Mouse (Mus musculus) gastrocnemius, postnatal 25 days (tissue): ENCODE measurements around the gene Nprl3. TPM values are rescaled to one million over a fixed set of nuclear protein-coding genes. Genes with fewer than 3 reads are reported as not detected.

Experiments used
- DNase-seq: peaks from one replicate; pipeline ENCODE4 v3.0.0; 2022
- total RNA-seq, 2 experiments: library from RNA; stranded (reverse); gene quantifications; 1 replicate in 1 of 2; 2 replicates in 1 of 2; pipeline ENCODE4 v1.2.3; 2021

Nprl3 gene
- total RNA-seq, 2 experiments from 2014 or later, result 21.7 to 23.3 TPM

DNA sequence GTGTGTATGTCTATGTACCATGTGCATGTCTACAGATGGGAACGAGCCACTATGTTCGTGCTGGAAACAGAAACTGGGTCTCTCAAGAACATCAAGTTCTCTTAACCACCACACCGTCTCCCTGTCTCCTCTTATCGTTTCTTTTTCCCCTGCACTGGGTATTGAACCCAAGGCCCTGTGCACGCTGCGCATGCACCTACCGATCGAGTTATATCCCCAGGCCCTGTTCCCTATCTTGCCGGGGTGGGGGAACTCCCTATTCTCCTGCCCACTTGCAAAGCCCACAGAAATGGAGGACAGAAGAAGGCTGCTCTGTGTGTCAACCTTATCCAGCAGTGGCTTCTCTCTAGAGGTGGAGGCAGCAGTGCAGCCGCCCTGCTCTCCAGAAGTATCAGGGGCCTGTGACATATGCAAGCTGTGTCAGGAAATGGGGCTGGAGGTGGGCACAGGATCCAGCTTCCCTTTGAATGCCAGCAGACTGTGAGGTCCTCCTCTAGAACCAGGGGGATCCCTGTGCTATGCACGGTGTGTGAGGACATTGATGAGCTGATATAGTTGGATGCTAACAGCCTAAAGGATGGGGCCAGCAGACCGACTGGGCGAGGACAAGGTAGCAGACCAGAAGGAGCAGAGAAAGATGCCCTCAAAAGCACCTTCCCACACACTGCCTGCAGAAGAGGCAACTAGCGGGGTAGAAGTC is 69.1 kb downstream of the Nprl3 start:
- DNase-seq, result no peak

DNA sequence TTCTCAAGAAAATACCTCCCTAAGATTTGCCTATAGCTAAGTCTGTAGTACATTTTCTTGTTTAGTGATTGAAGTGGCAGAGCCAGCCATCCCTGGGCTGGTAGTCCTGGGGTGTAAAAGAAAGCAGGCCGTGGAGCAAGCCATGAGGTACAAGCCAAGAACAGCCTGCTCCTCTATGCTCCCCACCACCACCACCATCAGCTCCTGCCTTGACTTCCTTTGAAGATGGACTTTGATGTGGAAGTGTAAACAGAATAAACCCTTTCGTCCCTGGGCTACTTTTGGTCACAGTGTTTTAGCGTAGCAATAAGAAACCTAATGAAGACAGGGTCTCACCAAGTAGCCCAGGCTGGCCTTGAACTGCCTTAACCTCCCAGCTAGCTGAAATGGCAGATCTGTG is 69.7 kb downstream of the Nprl3 start:
- DNase-seq, result no peak

DNA sequence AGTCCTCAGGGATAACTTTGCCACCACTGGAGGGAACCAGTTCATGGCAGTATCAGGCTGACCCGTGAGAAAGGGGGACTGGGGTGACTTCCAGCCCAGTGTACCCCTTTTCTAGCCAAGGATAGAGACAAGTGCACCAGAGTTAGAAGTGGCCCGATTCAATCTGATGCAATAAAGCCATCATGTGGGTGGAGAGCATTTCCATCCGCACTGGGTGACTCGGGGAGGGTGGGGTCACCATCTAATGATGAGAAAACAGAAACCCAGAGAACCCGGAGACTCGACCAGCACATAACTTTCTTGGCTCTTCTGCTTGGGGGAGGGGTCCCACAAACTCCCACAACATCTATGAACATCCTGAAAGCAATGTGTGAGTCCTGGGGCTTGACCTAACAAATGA is 70.8 kb downstream of the Nprl3 start:
- no peak for DNase-seq

DNA sequence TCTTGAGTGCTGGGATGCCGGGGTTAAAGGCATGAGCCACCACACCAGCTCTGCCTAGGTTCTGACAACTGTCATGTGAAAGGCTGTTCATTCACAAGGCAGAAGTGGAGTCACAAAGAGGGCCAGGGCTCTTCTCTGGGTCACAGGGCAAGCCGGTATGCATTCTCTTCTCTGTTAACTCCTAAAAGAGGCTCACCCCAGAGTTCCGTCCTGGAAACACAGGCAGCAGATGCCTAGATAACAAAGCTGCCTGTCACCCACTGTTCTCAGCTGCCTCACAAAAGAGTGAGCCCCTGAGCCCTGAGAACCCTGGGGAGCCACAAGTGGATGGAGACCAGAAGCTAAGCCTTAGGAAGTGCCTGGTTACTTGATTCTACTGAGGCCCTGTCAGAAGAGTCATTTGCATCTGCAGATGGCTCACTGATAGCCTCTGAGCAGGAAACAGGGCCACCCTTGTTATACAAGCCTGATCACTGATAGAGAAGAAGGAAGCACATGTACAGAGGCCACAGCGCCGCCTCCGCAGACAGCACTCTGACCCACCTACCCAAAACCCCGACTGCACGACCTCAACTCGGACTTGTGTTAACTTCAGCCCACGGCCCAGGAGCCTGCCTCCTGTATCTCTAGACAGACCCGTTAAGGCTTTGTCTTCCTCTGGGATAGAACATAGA is 71.5 kb downstream of the Nprl3 start:
- DNase-seq, result no peak

DNA sequence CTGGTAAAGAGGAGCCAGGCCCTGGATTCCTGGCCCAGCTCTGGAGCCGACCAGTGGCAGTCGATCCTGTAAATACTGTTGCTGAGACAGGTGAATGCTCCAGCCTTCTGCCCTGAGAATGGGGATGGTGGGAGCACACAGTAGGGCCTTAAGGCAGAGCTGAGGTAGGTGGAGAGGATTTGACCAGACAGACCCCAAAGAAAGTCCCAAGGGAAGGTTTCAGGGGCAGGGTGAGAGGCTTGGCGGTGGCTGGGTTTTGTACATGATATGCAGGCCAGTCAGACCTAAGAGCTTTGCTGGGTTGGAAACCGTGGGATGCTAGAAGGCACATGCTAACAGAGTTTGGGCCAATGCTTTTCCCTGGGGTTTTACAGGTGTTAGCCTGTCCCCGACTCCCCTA is 72.9 kb downstream of the Nprl3 start:
- DNase-seq, result no peak

DNA sequence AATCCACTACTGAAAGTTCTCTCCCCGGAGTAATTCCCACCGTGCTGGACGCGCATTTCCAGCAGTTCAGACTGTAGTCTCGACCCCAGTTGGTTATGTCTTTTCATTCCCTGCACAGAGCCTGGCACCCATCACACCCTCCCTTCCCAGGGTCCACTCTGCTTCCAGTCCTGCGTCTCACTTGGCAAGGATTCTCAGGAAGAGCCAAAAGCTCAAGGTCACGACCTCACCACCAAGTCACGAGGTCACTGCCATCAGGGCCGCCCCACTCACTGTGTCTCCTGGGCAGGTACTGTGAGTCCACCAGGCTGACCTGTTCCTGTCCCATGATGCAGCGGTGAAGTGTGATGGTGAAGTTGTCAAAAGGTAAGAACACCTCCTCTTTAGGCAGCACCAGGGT is 73.4 kb downstream of the Nprl3 start:
- no peak for DNase-seq

DNA sequence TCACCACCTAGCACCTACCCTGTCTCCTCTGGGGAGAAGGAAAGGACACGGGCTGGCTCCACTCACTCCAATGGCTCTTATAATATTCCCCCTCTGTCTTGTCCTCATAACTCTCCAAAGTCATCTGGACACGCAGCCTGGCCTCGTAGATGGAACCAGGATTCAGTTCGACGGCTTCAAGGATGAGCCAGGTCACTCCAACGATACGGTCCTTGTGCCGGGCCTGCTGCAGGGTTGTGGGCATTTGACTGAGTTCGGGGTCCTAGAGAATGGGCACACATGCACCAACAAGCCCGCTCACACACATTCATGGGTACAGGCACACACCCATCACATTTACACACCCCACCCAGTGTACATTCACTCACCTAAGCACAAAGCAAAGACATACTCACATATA is 74.4 kb downstream of the Nprl3 start:
- DNase-seq, result no peak

DNA sequence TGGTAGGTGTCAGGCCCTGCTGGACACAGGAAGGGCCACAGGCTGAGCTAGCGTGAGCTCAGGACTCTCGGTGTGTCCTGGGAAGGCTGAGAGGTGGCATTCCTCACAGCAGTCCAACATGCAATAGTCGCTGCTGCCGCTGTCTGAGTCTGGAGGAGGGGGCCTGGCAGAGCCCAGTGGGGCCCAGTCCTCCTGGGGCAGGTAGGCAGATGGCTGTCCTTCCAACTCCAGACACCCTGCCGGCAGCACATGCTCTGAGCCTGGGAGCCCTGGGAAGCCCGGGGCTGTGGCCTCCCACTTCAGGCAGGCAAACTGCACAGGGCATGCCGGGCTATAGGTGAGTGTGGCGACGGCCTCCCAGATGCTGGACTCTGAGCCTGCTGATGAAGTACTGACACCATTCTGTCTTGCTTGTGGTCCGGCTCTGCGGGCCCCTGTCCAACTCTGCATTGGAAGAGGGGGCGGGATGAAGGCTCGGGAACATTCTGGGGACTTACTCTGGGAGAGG is 76.8 kb downstream of the Nprl3 start:
- DNase-seq, result no peak

DNA sequence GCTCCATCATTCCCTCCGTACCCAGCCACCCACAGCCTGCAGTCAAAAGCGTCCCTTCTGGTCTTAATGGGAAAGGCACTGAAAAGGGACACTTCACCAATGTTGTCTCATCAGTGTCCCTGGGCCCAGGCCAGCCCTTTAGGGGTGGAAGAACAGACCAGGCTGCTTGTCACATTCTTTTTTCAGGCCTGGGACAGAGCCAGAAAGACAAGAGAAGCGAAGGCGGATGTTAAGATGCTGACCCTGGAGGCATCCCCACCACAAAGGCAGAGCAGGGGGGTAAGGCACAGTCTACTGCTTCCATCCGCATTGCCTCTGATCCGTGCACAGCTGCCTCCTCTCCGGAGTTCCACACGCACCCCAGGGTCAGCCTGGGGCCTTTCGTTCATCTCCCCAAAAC is 77.4 kb downstream of the Nprl3 start:
- DNase-seq, result no peak

DNA sequence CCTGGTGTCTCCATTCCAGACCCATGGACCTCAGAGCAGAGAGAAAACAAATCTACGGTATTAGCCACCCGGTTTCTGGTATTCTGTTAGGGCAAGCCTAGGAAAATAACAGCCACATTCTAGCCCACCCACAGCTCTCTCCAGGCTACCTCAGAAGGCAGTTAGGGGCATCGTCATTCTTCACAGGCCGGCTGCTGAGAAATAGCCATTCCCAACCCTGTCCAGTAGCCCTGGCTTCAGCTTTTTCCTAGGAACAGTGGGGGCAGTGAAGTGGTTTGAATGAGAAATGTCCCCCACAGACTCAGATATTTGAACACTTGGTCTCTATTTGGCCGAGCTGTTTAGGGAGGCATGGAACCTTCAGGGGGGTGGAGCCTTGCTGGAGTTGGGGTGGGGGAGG is 78.1 kb downstream of the Nprl3 start:
- no peak for DNase-seq

DNA sequence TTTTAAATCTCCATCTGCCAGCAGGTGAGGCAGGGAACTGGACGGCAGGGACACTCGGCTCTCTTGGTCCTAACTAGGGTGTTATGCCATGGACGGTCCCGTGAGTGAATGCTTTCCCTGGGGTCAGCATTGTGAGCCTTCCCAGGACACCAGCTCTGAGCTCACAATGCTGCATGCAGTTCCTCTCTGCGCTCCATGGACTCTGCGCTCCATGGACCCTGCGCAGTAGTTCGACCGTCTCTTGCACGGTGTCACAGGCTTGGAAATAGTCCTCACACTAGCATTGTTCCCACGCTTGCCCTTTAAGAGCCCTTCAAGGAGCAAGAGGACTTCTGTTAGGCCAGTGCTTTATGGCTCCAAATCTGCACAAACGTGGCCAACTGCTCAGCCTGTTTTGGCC is 78.6 kb downstream of the Nprl3 start:
- DNase-seq, result no peak

DNA sequence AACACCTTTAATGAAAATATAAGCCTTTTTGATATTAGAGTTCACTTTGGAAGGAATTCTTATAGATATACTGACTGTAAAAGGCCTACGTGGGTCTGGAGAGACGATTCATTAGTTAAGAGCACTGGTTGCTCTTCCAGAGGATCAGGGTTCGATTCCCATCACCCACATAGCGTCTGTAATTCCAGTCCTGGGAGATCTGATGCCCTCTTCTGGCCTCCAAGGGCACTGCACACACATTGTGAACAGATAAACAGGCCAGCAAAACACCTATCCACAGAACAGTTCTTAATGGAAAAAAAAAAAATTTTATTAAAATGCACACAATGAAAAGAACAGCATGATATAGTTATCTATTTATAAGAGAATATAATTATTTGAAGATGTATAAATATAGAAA is 80.3 kb downstream of the Nprl3 start:
- DNase-seq, result no peak

DNA sequence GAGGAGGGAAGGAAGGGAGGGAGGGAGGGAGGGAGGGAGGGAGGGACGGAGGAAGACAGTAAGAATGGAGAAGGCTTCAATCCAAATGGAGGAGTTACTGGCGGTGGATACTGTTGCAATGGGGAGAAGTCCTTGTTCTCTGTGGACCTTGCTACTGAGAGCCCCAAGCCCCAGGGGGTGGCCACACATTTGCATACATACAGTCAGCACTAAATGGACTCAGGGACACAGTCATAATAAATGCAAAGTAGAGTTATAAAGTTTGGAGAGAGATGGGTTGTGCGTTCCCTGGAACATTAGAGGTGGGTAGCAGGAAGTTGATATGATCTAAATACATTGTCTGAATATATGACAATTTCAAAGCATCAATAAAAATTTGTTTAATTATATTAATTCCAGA is 81.5 kb downstream of the Nprl3 start:
- no peak for DNase-seq

DNA sequence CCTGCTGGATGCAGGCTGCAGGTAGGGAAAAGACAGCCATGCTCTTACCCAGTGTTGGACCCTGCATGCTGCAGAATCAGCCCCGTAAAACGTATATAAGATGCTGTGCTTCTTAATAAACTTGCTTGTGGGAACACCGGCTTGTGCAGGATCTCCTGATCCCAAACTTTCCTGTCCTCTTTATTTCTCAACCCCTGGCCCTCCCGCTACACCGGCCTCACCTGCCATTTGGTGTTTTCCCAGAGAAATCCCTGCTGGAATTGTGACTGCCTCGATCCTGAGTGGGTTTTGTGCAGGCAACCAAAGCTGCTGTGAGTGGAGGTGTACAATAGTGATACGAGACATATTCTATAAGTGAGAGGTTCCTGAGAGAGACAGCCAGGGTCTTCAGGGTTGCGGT is 83.0 kb downstream of the Nprl3 start:
- DNase-seq, result no peak

DNA sequence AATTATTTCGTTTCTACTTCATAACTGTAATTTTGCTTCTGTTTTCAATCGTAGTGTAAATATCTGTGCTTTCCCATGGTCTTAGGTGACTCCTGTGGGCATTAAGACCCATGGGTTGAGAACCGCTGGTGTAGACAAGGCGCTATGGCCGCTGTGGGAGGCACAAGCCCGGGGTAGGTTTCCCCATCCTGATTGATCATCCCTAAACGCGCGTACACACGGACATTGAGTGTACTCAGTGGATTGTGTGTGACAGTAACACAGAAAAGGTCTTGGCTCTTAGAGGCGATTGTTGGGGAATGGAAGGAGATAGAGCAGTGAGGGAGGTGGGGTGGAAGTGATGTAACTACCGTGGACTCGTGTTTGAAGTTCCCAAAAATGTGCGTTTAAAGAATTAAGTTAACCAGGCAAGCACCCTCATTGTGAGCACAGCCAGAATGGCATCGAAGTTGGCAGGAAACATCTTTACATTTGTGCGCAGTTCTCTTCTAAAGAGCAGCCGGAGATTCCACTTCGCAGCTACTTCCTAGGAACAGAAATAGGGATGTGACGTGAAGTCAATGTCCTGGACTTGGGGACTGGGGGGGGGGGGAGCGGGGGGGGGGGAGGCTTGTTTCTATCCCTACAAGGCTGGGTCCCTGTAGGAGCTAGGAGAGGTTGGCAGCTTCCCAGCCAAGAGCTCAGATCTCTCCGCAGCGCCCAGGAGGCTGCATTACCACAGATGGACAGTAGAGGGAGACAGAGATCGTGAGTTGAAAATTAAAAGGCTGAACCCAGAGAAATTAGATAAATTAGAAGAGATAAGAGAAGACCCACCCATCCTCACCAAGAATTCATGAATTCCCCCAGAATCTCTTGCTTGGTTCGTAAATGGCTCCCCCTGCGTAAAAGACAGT is 85.3 kb downstream of the Nprl3 start:
- DNase-seq, result peak; percentile 59

DNA sequence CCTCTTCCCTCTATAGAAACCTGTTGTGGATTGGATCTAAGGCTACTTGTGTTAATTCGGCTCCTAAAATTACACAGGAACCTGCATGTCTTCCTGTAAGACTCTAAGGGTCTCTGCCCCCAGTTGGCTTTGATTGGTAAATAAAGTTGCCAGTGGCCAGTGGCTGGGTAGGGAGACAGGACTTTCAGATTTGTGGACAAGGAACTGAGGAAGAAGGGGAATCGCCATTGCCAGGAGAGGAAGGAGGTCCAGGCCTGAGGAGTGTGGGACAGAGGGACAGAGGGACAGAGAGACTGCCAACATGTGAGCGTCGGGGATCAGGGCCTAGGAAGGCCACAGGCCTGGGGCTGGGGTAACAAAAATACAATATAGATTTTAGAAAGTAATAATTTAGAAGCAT is 86.3 kb downstream of the Nprl3 start:
- DNase-seq, result no peak

DNA sequence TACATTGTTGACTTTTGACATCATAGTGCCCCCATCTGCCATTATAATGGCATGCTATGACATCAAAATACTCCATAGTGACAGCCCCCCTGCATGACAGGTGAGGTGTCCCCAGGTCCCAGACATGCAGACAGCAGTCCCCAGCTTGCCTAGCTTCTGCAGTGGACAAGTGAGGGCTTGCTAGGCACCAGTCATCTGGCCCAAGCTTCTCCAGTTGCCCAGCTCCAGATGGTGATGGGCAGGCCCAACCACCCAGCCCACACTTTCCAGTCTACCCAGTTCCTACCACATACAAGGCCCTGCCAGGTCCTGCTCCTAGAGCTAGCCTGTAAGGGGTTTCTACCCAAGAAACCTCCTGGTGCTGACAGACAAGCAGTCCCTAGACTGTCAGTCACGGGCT is 89.0 kb downstream of the Nprl3 start:
- DNase-seq, result no peak

Other genes starting within 250 kb of the Nprl3 start
- not detected for gene Il9r, start 67.4 kb downstream of the Nprl3 start, total RNA-seq
- gene Snrnp25, start 62.3 kb downstream of the Nprl3 start, total RNA-seq, result 1 to 10 TPM; 6.7 to 9.1 TPM
- 10 to 100 TPM; 22.1 to 25.4 TPM for gene Rhbdf1, start 45.4 kb downstream of the Nprl3 start, total RNA-seq
- gene Mpg, start 41.2 kb downstream of the Nprl3 start, total RNA-seq, result 1 to 10 TPM; 6.1 to 6.2 TPM
- not detected for gene Hba-x, start 8.7 kb upstream of the Nprl3 start, total RNA-seq
- 1,000 to 10,000 TPM in 1 of 2 experiments, 100 to 1,000 TPM in 1; 451 to 2,047 TPM for gene Hba-a1, start 15.8 kb upstream of the Nprl3 start, total RNA-seq
- not detected for gene Hbq1b, start 19.3 kb upstream of the Nprl3 start, total RNA-seq
- 1,000 to 10,000 TPM in 1 of 2 experiments, 100 to 1,000 TPM in 1; 358 to 1,609 TPM for gene Hba-a2, start 28.8 kb upstream of the Nprl3 start, total RNA-seq
- gene Hbq1a, start 32.4 kb upstream of the Nprl3 start, total RNA-seq, result not detected
- gene Sh3pxd2b, start 80.1 kb upstream of the Nprl3 start, total RNA-seq, result 1 to 10 TPM; 4.4 to 7.1 TPM
- 10 to 100 TPM in 1 of 2 experiments, 1 to 10 TPM in 1; 9.3 to 10.5 TPM for gene Ubtd2, start 187.7 kb upstream of the Nprl3 start, total RNA-seq